Mouse (Mus musculus): ENCODE results near the gene Ifrd1. TPM values are rescaled to one million over a fixed set of nuclear protein-coding genes. Genes with fewer than 3 reads are reported as not detected.
"Not testable (repeated sequence)": the region's sequence is repeated elsewhere in the genome, so short reads cannot be mapped to it uniquely, and the experiment has no call there.

Ifrd1 gene
- polyA plus RNA-seq, 1 experiment from 2014 or later = 105 TPM

GRCm38 (mm10) chr12:40177089-40177488, 71.2 kb downstream of the Ifrd1 start:
- Histone ChIP-seq H3K9ac (no peak overlapping the region), H3K36me3 (no peaks in the 10 kb centered on the region)
- ATAC-seq (ENCODE audit: insufficient number of reproducible peaks, low FRiP score, low TSS enrichment, low read depth) = no peak

GRCm38 (mm10) chr12:40176158-40176557, 72.1 kb downstream of the Ifrd1 start:
- Histone ChIP-seq H3K27ac (no peak overlapping the region), H3K9me3 (no peaks in the 10 kb centered on the region), H3K9ac (no peak overlapping the region), H3K4me1 (no peaks in the 10 kb centered on the region), H3K4me3 (no peak overlapping the region), H3K36me3 (no peaks in the 10 kb centered on the region), H3K27me3 (no peaks in the 10 kb centered on the region), H3K4me2 (no peak overlapping the region)
- WGBS = 73% methylated on average over 2 of the region's 2 CpGs
- ATAC-seq (ENCODE audit: insufficient number of reproducible peaks, low FRiP score, low TSS enrichment, low read depth) = no peak

More at GRCm38 (mm10) chr12:40177089-40177488, 71.2 kb downstream of the Ifrd1 start:
- Histone ChIP-seq H3K4me2 (no peak overlapping the region), H3K27me3 (no peaks in the 10 kb centered on the region), H3K27ac (no peak overlapping the region), H3K9me3 (no peaks in the 10 kb centered on the region), H3K4me3 (no peak overlapping the region), H3K4me1 (no peaks in the 10 kb centered on the region)
- WGBS = 56% methylated on average over 6 of the region's 6 CpGs

- not testable (repeated sequence) for H3K27me3 ChIP-seq; H3K27ac ChIP-seq; H3K4me1 ChIP-seq; H3K9ac ChIP-seq; H3K4me2 ChIP-seq; H3K4me3 ChIP-seq; ATAC-seq (ENCODE audit: insufficient number of reproducible peaks, low FRiP score, low TSS enrichment, low read depth); H3K36me3 ChIP-seq; H3K9me3 ChIP-seq
- 44% methylated on average over 1 of the region's 1 CpGs for WGBS
These were observed 73.1 kb downstream of the Ifrd1 start for GRCm38 (mm10) chr12:40175171-40175570.

- H3K27me3 ChIP-seq = no peaks in the 10 kb centered on the region
- H3K9me3 ChIP-seq = no peaks in the 10 kb centered on the region
- H3K4me2 ChIP-seq = no peak overlapping the region
- H3K36me3 ChIP-seq = no peaks in the 10 kb centered on the region
- no peak overlapping the region for H3K4me3 ChIP-seq
- WGBS = 89% methylated on average over 2 of the region's 2 CpGs
- no peak for ATAC-seq (ENCODE audit: insufficient number of reproducible peaks, low FRiP score, low TSS enrichment, low read depth)
- no peaks in the 10 kb centered on the region for H3K4me1 ChIP-seq
- no peak overlapping the region for H3K9ac ChIP-seq
- no peak overlapping the region for H3K27ac ChIP-seq
These were observed 76.7 kb downstream of the Ifrd1 start for GRCm38 (mm10) chr12:40171637-40172036.

GRCm38 (mm10) chr12:40169675-40170074, 78.6 kb downstream of the Ifrd1 start:
- Histone ChIP-seq H3K4me2 (no peak overlapping the region), H3K27me3 (no peaks in the 10 kb centered on the region), H3K9ac (no peak overlapping the region), H3K9me3 (no peaks in the 10 kb centered on the region), H3K27ac (no peak overlapping the region), H3K4me3 (no peak overlapping the region), H3K4me1 (no peaks in the 10 kb centered on the region), H3K36me3 (no peaks in the 10 kb centered on the region)
- WGBS = 98% methylated on average over 1 of the region's 1 CpGs
- ATAC-seq (ENCODE audit: insufficient number of reproducible peaks, low FRiP score, low TSS enrichment, low read depth) = no peak

- 0% methylated on average over 2 of the region's 2 CpGs for WGBS
- H3K27ac ChIP-seq = no peak overlapping the region
- H3K4me3 ChIP-seq = no peak overlapping the region
- no peaks in the 10 kb centered on the region for H3K27me3 ChIP-seq
- no peaks in the 10 kb centered on the region for H3K36me3 ChIP-seq
- ATAC-seq (ENCODE audit: insufficient number of reproducible peaks, low FRiP score, low TSS enrichment, low read depth) = no peak
- H3K9me3 ChIP-seq = no peaks in the 10 kb centered on the region
- no peak overlapping the region for H3K9ac ChIP-seq
- no peaks in the 10 kb centered on the region for H3K4me1 ChIP-seq
- no peak overlapping the region for H3K4me2 ChIP-seq
These were observed 83.7 kb downstream of the Ifrd1 start for GRCm38 (mm10) chr12:40164621-40165020.

- WGBS = 67% methylated on average over 2 of the region's 2 CpGs
- ATAC-seq (ENCODE audit: insufficient number of reproducible peaks, low FRiP score, low TSS enrichment, low read depth) = no peak
- Histone ChIP-seq H3K36me3 (no peaks in the 10 kb centered on the region), H3K27ac (no peak overlapping the region), H3K4me2 (no peak overlapping the region), H3K9ac (no peak overlapping the region), H3K4me1 (no peaks in the 10 kb centered on the region), H3K4me3 (no peak overlapping the region), H3K27me3 (no peaks in the 10 kb centered on the region), H3K9me3 (no peaks in the 10 kb centered on the region)
These were observed 87.5 kb downstream of the Ifrd1 start for GRCm38 (mm10) chr12:40160777-40161176.

GRCm38 (mm10) chr12:40154188-40154587, 94.1 kb downstream of the Ifrd1 start:
- H3K9ac ChIP-seq = no peak overlapping the region
- no peaks in the 10 kb centered on the region for H3K36me3 ChIP-seq
- H3K27ac ChIP-seq = no peak overlapping the region
- H3K4me2 ChIP-seq = no peak overlapping the region
- no peaks in the 10 kb centered on the region for H3K4me1 ChIP-seq
- 87% methylated on average over 6 of the region's 6 CpGs for WGBS
- H3K4me3 ChIP-seq = no peak overlapping the region
- no peaks in the 10 kb centered on the region for H3K27me3 ChIP-seq
- H3K9me3 ChIP-seq = no peaks in the 10 kb centered on the region
- no peak for ATAC-seq (ENCODE audit: insufficient number of reproducible peaks, low FRiP score, low TSS enrichment, low read depth)

GRCm38 (mm10) chr12:40152353-40153069, 95.8 kb downstream of the Ifrd1 start:
- Histone ChIP-seq H3K4me1 (no peaks in the 10 kb centered on the region), H3K27me3 (no peaks in the 10 kb centered on the region), H3K36me3 (no peaks in the 10 kb centered on the region), H3K4me2 (no peak overlapping the region), H3K9ac (no peak overlapping the region), H3K27ac (no peak overlapping the region), H3K4me3 (no peak overlapping the region), H3K9me3 (no peaks in the 10 kb centered on the region)
- 71% methylated on average over 8 of the region's 8 CpGs for WGBS
- no peak for ATAC-seq (ENCODE audit: insufficient number of reproducible peaks, low FRiP score, low TSS enrichment, low read depth)

MicroRNA genes within 50 kb of the gene (microRNA counts, 519-probe panel; counts per million panel counts)
- not detected for microRNA mmu-miR-1938

Small RNAs within 50 kb of the gene (microRNA-seq; reads per million reads assigned to microRNA genes)
- not detected for gene Mir1938

Other genes starting within 250 kb of the Ifrd1 start
- gene Arl4a, start 210.5 kb downstream of the Ifrd1 start, polyA plus RNA-seq (2015; fragmentation: Nextera tagmentation; extraction: Ambion mirVana) = 77.8 and 80.4 TPM in 2 replicates
- 7.0 and 8.3 TPM in 2 replicates for gene Scin, start 114.3 kb downstream of the Ifrd1 start, polyA plus RNA-seq (2015; fragmentation: Nextera tagmentation; extraction: Ambion mirVana)
- gene Lsmem1, start 49.0 kb downstream of the Ifrd1 start, polyA plus RNA-seq (2015; fragmentation: Nextera tagmentation; extraction: Ambion mirVana) = 1.2 and 3.9 TPM in 2 replicates
- 33.7 and 35.2 TPM in 2 replicates for gene Zfp277, start 197.4 kb upstream of the Ifrd1 start, polyA plus RNA-seq (2015; fragmentation: Nextera tagmentation; extraction: Ambion mirVana)
- 11.0 and 13.6 TPM in 2 replicates for gene Dock4, start 197.4 kb upstream of the Ifrd1 start, polyA plus RNA-seq (2015; fragmentation: Nextera tagmentation; extraction: Ambion mirVana)